Mouse (Mus musculus) MEL (cell line): ENCODE data around the gene Nr2e3. TPM values are rescaled to one million over a fixed set of nuclear protein-coding genes. Genes with fewer than 3 reads are reported as not detected.
A peak's percentile ranks its signal among the peaks of the same experiment; 100 is the strongest.
"Not testable (repeated sequence)": the region's sequence is repeated elsewhere in the genome, so short reads cannot be mapped to it uniquely, and the experiment has no call there.

Source experiments
- DNase-seq: peaks from one replicate; pipeline ENCODE4 v3.0.0; 2011; ENCODE audit warnings: low read depth, low spot score
- H3K27ac ChIP-seq: 2 replicates; pipeline ENCODE4 v1.5.1; 2012; ENCODE audit warnings: low read depth, mild to moderate bottlenecking, control low read depth, low read length, moderate library complexity; ENCODE audit not compliant: control insufficient read depth
- H3K27me3 ChIP-seq, 2 experiments: fragments of 150-350 bp in 1 of 2; sonication (generic) in 1 of 2; 2 replicates each; pipeline ENCODE4 v1.6.1; 2012; ENCODE audit warnings: low read length in 2 of 2, mild to moderate bottlenecking in 2 of 2, improper control_type of control experiment in 1 of 2, moderate library complexity in 1 of 2; ENCODE audit not compliant: insufficient read depth in 2 of 2, control insufficient read depth in 1 of 2
- H3K36me3 ChIP-seq, 2 experiments: 2 replicates each; pipeline ENCODE4 v1.6.1; 2012 to 2014; ENCODE audit warnings: low read length in 2 of 2, improper control_type of control experiment in 1 of 2, inconsistent platforms in 1 of 2, mild to moderate bottlenecking in 1 of 2; ENCODE audit not compliant: insufficient read depth in 2 of 2, control insufficient read depth in 1 of 2
- H3K4me1 ChIP-seq, 2 experiments: fragments of 150-350 bp in 1 of 2; sonication (generic) in 1 of 2; 2 replicates each; pipeline ENCODE4 v1.6.1; 2012; ENCODE audit warnings: low read length in 2 of 2, improper control_type of control experiment in 1 of 2, mild to moderate bottlenecking in 1 of 2; ENCODE audit not compliant: insufficient read depth in 2 of 2, control insufficient read depth in 1 of 2
- H3K4me3 ChIP-seq, 2 experiments: fragments of 150-350 bp in 1 of 2; sonication (generic) in 1 of 2; 2 replicates each; pipeline ENCODE4 v1.5.1; 2012; ENCODE audit warnings: low read depth in 2 of 2, low read length in 2 of 2, mild to moderate bottlenecking in 2 of 2, moderate library complexity in 2 of 2, control low read depth in 1 of 2, improper control_type of control experiment in 1 of 2; ENCODE audit not compliant: control insufficient read depth in 1 of 2, insufficient read depth in 1 of 2
- H3K79me2 ChIP-seq: 2 replicates; pipeline ENCODE4 v1.6.1; 2012; ENCODE audit warnings: mild to moderate bottlenecking, low read length, moderate library complexity; ENCODE audit not compliant: control insufficient read depth, poor library complexity, insufficient read depth
- H3K9ac ChIP-seq: 2 replicates; pipeline ENCODE4 v1.6.1; 2012; ENCODE audit warnings: low read depth, mild to moderate bottlenecking, control low read depth, low read length, moderate library complexity; ENCODE audit not compliant: control insufficient read depth, poor library complexity, severe bottlenecking
- H3K9me3 ChIP-seq: fragments of 150-350 bp; sonication (generic); replicated peaks from 2 replicates; pipeline ENCODE4 v1.6.1; 2012; ENCODE audit warnings: mild to moderate bottlenecking, low read length, improper control_type of control experiment, moderate library complexity; ENCODE audit not compliant: insufficient read depth
- BHLHE40 ChIP-seq: IDR thresholded peaks from 2 replicates; pipeline ENCODE4 v1.6.1; 2012; ENCODE audit warnings: low read depth, mild to moderate bottlenecking, inconsistent platforms, low read length, improper control_type of control experiment, borderline replicate concordance
- CHD1 ChIP-seq: IDR thresholded peaks from 2 replicates; pipeline ENCODE4 v1.6.1; 2012; ENCODE audit warnings: low read depth, mild to moderate bottlenecking, inconsistent platforms, low read length, improper control_type of control experiment
- CTCF ChIP-seq, 3 experiments: IDR thresholded peaks in 2 of 3; conservative IDR thresholded peaks in 1 of 3; 2 replicates each; pipeline ENCODE4 v1.5.1; 2011 to 2012; ENCODE audit warnings: low read length in 3 of 3, low read depth in 2 of 3, mild to moderate bottlenecking in 2 of 3, improper control_type of control experiment in 1 of 3, inconsistent platforms in 1 of 3, mixed read lengths in 1 of 3, moderate library complexity in 1 of 3; ENCODE audit not compliant: control insufficient read depth in 1 of 3, insufficient read depth in 1 of 3, poor library complexity in 1 of 3, severe bottlenecking in 1 of 3
- EP300 ChIP-seq, 2 experiments: IDR thresholded peaks; 2 replicates each; pipeline ENCODE4 v1.6.1; 2011; ENCODE audit warnings: improper control_type of control experiment in 2 of 2, low read length in 2 of 2, low read depth in 1 of 2, mild to moderate bottlenecking in 1 of 2
- GATA1 ChIP-seq: IDR thresholded peaks from 2 replicates; pipeline ENCODE4 v1.6.1; 2011; ENCODE audit warnings: low read depth, low read length, improper control_type of control experiment
- HCFC1 ChIP-seq: IDR thresholded peaks from 2 replicates; pipeline ENCODE4 v1.6.1; 2012; ENCODE audit warnings: low read depth, mild to moderate bottlenecking, inconsistent platforms, low read length, improper control_type of control experiment, moderate library complexity
- KAT2A ChIP-seq: conservative IDR thresholded peaks from 2 replicates; pipeline ENCODE4 v1.6.1; 2012; ENCODE audit warnings: low read depth, low read length, improper control_type of control experiment, inconsistent platforms
- MAX ChIP-seq: IDR thresholded peaks from 2 replicates; pipeline ENCODE4 v1.6.1; 2011; ENCODE audit warnings: low read length, improper control_type of control experiment
- MXI1 ChIP-seq: IDR thresholded peaks from 2 replicates; pipeline ENCODE4 v1.6.1; 2011; ENCODE audit warnings: mild to moderate bottlenecking, low read depth, low read length, improper control_type of control experiment
- MYB ChIP-seq: IDR thresholded peaks from 2 replicates; pipeline ENCODE4 v1.6.1; 2011; ENCODE audit warnings: mild to moderate bottlenecking, low read depth, low read length, improper control_type of control experiment
- NELFE ChIP-seq: IDR thresholded peaks from 2 replicates; pipeline ENCODE4 v1.6.1; 2011; ENCODE audit warnings: low read depth, low read length, improper control_type of control experiment
- POLR2AphosphoS2 ChIP-seq: IDR thresholded peaks from 2 replicates; pipeline ENCODE4 v1.6.1; 2011; ENCODE audit warnings: low read length, improper control_type of control experiment
- RAD21 ChIP-seq: IDR thresholded peaks from 2 replicates; pipeline ENCODE4 v1.6.1; 2011; ENCODE audit warnings: mild to moderate bottlenecking, low read depth, low read length, improper control_type of control experiment
- SIN3A ChIP-seq: IDR thresholded peaks from 2 replicates; pipeline ENCODE4 v1.6.1; 2012; ENCODE audit warnings: low read length, improper control_type of control experiment, inconsistent platforms
- SMC3 ChIP-seq: IDR thresholded peaks from 2 replicates; pipeline ENCODE4 v1.6.1; 2011; ENCODE audit warnings: low read depth, low read length, improper control_type of control experiment
- TBP ChIP-seq: IDR thresholded peaks from 2 replicates; pipeline ENCODE4 v1.8.0; 2011; ENCODE audit warnings: low read depth, low read length, improper control_type of control experiment
- TCF12 ChIP-seq: IDR thresholded peaks from 2 replicates; pipeline ENCODE4 v1.6.1; 2014; ENCODE audit warnings: low read depth, mild to moderate bottlenecking, inconsistent platforms, low read length, improper control_type of control experiment, moderate library complexity
- UBTF ChIP-seq: IDR thresholded peaks from 2 replicates; pipeline ENCODE4 v1.6.1; 2012; ENCODE audit warnings: low read depth, mild to moderate bottlenecking, inconsistent platforms, low read length, improper control_type of control experiment, moderate library complexity, borderline replicate concordance; ENCODE audit not compliant: insufficient read depth
- USF1 ChIP-seq: IDR thresholded peaks from 2 replicates; pipeline ENCODE4 v1.6.1; 2014; ENCODE audit warnings: low read depth, mild to moderate bottlenecking, inconsistent platforms, low read length, improper control_type of control experiment, moderate library complexity
- ZC3H11A ChIP-seq: IDR thresholded peaks from 2 replicates; pipeline ENCODE4 v1.6.1; 2012; ENCODE audit warnings: low read depth, mild to moderate bottlenecking, inconsistent platforms, low read length, improper control_type of control experiment
- polyA plus RNA-seq, 2 experiments: library from polyadenylated mRNA; stranded (reverse) in 1 of 2; unstranded in 1 of 2; fragments of >175 nt in 1 of 2; fragments of >200 nt in 1 of 2; gene quantifications; 2 replicates each; pipeline versions ENCODE4 v1.2.1 to v1.2.4; 2012; ENCODE audit warnings: low replicate concordance in 2 of 2, low read depth in 1 of 2; ENCODE audit not compliant: insufficient read length in 2 of 2, insufficient read depth in 1 of 2, missing spikeins in 1 of 2
- total RNA-seq: library from RNA; depleted of rRNA; stranded (reverse); fragments of 300-350 nt; gene quantifications from 2 replicates; pipeline ENCODE4 v1.2.3, GENCODE M21; 2012

Nr2e3 gene
- total and polyA plus RNA-seq, 3 experiments = not detected

GRCm38 (mm10) chr9:59959276-59959675 is 1.2 kb downstream of the Nr2e3 start:
- Histone ChIP-seq H3K36me3 (no peaks in the 10 kb centered on the region), H3K4me1 (no peaks in the 10 kb centered on the region), H3K4me3 (no peak overlapping the region), H3K9me3 (no peaks in the 10 kb centered on the region), H3K79me2 (no peaks in the 10 kb centered on the region), H3K27ac (no peak overlapping the region), H3K27me3 (peaks cover 1 to 7% of the 10 kb centered on the region in 2 experiments; a peak in 3 of 4 replicates), H3K9ac (no peak overlapping the region)
- TF ChIP-seq TBP = 0 out of 2 replicates have a peak, but pooled peaks have one; percentile 46
- 0 out of 2 replicates have a peak, but pooled peaks have one; percentile 51 for TF ChIP-seq USF1
- TF ChIP-seq SIN3A = peak; percentile 40
- peak; percentile 55 for TF ChIP-seq ZC3H11A
- TF ChIP-seq MAX = peak; percentile 43; the same call in 1 of the 2 replicates
- TF ChIP-seq SMC3 = peak; percentile 93
- TF ChIP-seq RAD21 = peak; percentile 81
- no peak for TF ChIP-seq UBTF
- TF ChIP-seq POLR2AphosphoS2 = no peak
- TF ChIP-seq MXI1 = peak; percentile 56; the same call in 1 of the 2 replicates
- TF ChIP-seq CTCF (IDR thresholded peaks at IDR 0.05 in 2 of 3, conservative IDR thresholded peaks at IDR 0.05 in 1 of 3; ENCODE audit: control insufficient read depth in 1 of 3, insufficient read depth in 1 of 3, low read depth in 2 of 3, low read length in 3 of 3, poor library complexity in 1 of 3, severe bottlenecking in 1 of 3) = peak; percentile 64 to 97 (median 96)
- peak; percentile 93 for DNase-seq

- not testable (repeated sequence) for H3K36me3 ChIP-seq, H3K27ac ChIP-seq, H3K9me3 ChIP-seq, H3K4me3 ChIP-seq, H3K9ac ChIP-seq, H3K79me2 ChIP-seq, H3K4me1 ChIP-seq, DNase-seq, H3K27me3 ChIP-seq
Measured at GRCm38 (mm10) chr9:59958115-59958514, 2.3 kb downstream of the Nr2e3 start.

GRCm38 (mm10) chr9:59956496-59956895 is 4.0 kb downstream of the Nr2e3 start:
- no peaks in the 10 kb centered on the region for H3K9me3 ChIP-seq
- no peak overlapping the region for H3K27ac ChIP-seq
- no peak for TF ChIP-seq GATA1
- no peak for TF ChIP-seq CHD1
- TF ChIP-seq TCF12 = no peak
- no peak for TF ChIP-seq EP300 (IDR thresholded peaks at IDR 0.05; ENCODE audit: low read depth in 1 of 2, low read length in 2 of 2)
- TF ChIP-seq KAT2A = no peak
- no peak for TF ChIP-seq HCFC1
- no peak for TF ChIP-seq MYB
- no peak for TF ChIP-seq NELFE
- no peak for TF ChIP-seq BHLHE40
- H3K27me3 ChIP-seq = peaks cover 1 to 7% of the 10 kb centered on the region in 2 experiments; a peak in 3 of 4 replicates
- no peaks in the 10 kb centered on the region for H3K4me1 ChIP-seq
- no peaks in the 10 kb centered on the region for H3K36me3 ChIP-seq
- no peak overlapping the region for H3K9ac ChIP-seq
- no peaks in the 10 kb centered on the region for H3K79me2 ChIP-seq
- DNase-seq = no peak
- no peak overlapping the region for H3K4me3 ChIP-seq
